Mouse (Mus musculus) olfactory bulb, adult 2 months (tissue): ENCODE measurements around the gene Evi5.

Experiments used
- CTCF ChIP-seq: fragments of 200-500 bp; IDR thresholded peaks from 2 replicates; pipeline ENCODE4 v1.5.1; 2012; ENCODE audit warnings: low read depth, mild to moderate bottlenecking, low read length, moderate library complexity; ENCODE audit not compliant: insufficient read depth
- POLR2A ChIP-seq: fragments of 200-500 bp; IDR thresholded peaks from 2 replicates; pipeline ENCODE4 v1.6.1; 2012; ENCODE audit warnings: mild to moderate bottlenecking, low read depth, low read length, moderate library complexity; ENCODE audit not compliant: insufficient read depth

GRCm38 (mm10) chr5:107756072-107756471 is 118.8 kb downstream of the Evi5 start:
- TF ChIP-seq CTCF (no peak), POLR2A (no peak)
